Mouse (Mus musculus) R1 (cell line): ENCODE measurements around the gene Cx3cr1.

Source experiments
- DNase-seq: peaks from one replicate; pipeline ENCODE4 v3.0.0-alpha.2; 2018; ENCODE audit warnings: low read depth, low spot score

The Cx3cr1 gene

GRCm38 (mm10) chr9:120082691-120083090 is 13.0 kb upstream of the Cx3cr1 start:
- no peak for DNase-seq

DNA sequence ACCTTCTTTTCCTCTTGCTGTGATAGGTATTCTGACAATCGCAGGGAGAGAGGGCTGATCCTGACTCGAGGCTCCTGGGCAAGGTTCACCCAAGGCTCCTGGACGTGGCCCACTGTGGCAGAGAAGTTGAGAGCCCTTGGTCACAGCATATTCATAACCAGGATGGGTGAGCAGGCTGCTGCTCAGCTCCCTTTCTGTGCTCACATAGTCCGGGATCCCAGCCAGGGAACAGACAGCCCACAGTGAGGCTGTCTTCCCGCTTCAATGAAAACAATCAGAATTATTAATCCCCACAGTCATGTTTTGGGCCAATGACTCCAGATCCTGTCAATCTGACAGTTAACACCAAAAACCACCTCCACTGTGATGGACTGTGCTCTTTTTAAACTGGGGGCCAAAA is 12.3 kb upstream of the Cx3cr1 start:
- no peak for DNase-seq

DNA sequence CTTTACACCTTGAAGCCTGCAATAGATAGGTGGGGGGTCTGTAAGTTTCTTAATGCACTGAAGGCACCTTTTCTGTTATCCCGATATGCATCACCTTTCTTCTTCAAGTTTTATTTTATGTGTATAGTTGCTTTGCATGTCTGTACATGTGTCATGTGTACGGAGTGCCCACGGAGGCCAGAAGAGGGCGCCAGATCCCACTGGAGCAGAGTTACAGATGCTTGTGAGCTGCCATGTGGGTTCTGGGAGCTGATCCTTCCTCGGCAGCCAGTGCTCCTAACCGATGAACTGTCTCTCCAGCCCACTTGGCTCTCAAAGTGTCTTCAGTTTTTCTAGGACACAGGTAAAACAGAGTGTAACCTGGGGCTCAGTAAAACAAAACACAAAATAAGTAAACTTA is 11.6 kb upstream of the Cx3cr1 start:
- DNase-seq, result peak; percentile 82

DNA sequence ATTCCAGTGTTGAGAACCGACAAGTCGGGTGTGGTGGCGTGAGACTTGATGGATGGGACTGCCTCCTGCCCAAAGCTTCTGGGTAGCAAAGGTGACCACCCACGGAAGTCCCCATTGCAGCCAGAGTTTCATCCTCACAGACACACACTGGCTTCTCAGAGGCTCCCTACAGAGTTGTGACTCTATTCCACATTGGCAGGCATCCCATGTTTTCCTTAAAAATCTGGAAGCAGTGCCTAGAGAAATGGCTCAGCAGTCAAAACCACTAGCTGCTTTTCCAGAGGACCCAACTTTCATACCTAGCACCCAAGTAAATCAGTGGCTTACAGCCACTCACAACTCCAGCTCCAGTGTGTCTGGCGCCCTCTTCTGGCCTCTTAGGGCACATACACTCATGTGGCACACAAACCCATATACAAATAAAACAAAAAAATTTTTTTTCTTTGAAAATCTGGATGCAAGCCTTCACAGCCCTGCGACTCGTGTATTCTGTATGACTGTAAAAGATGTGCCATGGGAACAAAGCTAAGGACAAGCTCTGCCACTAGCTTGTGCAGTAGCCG is 10.9 kb upstream of the Cx3cr1 start:
- peak; percentile 62 for DNase-seq

- no peak for DNase-seq
Measured at GRCm38 (mm10) chr9:120079901-120080300, 10.2 kb upstream of the Cx3cr1 start.

- no peak for DNase-seq
Measured at GRCm38 (mm10) chr9:120078241-120078640, 8.6 kb upstream of the Cx3cr1 start.

DNA sequence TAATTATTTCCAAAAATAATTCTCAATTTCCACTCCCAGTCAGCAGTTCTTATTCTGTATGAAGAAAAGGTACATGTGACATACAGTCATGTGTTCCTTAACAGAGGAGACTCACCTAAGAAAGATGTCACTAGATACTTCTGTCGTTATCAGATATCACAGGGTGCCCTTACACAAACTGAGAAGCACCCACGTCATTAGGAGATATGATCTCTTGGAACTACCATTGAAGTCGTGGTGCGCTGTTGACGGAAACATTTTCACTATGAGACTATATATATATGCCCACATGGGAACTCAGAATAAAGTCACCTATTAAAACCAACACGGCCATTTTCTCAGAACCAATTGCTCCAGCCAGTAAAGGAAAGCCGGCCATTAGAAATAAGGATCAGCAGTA is 4.8 kb upstream of the Cx3cr1 start:
- no peak for DNase-seq

DNA sequence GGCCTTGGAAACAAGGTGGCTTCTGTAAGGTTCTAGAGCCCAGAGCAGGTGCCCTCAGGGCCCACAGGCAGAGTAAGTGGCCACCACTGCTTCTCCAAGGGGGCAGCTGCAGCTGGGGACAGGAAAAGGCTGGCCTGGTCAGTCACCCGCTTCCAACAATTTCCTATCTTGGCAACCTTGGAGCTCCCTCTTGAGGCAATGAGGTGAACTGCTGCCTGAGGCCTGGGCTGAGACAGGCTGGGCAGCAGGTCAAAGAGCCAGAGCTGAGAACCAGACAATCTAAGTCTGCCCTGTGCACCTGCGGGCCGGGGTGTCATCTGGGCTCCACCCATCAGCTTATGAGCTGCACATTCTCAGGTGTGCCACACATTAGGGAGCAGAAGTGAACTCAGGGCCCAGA is 3.5 kb upstream of the Cx3cr1 start:
- DNase-seq, result peak; percentile 62

DNA sequence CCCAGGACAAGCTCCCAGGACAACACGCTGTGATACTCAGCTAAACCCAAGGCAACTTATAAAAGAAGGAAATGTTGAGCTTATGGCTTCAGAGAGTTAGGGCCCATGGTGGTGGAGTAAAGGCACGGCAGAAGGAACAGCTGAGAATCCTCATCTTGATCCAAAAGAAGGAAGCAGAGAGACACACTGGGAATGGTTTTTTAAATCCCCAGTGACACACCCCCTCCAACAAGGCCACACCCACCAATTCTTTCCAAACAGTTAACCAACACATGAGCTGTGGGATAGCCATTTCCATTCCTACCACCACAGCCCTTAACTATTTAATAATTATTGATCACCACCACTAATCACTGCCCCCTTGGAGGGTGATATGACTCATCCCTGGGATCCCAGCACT is 1.6 kb upstream of the Cx3cr1 start:
- DNase-seq, result no peak

- DNase-seq, result no peak
Measured at GRCm38 (mm10) chr9:120068047-120068446, 1.6 kb downstream of the Cx3cr1 start.

GRCm38 (mm10) chr9:120067609-120068008 is 2.1 kb downstream of the Cx3cr1 start:
- DNase-seq, result no peak

- DNase-seq, result no peak
Measured at GRCm38 (mm10) chr9:120064317-120064716, 5.4 kb downstream of the Cx3cr1 start.

GRCm38 (mm10) chr9:120058730-120059129 is 10.9 kb downstream of the Cx3cr1 start:
- no peak for DNase-seq

DNA sequence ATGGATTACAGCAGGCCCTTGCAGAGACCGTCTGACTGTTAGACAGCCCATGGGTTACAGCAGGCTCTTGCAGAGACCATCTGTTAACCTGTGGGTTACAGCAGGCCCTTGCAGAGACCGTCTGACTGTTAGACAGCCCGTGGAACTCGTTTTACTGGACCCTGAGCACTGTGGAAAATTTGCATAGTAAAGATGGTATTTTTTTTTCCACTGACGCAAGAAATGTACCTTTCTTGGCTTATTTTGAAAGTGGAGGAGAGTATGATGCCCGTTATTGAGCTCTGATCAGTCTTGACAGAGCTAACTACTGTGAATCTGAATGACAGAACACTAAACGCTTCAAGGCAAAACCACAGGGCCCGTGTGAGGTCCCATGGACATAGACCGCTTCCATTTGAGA is 13.5 kb downstream of the Cx3cr1 start:
- DNase-seq, result no peak

- no peak for DNase-seq
Measured at GRCm38 (mm10) chr9:120054545-120055277, 15.0 kb downstream of the Cx3cr1 start.

DNA sequence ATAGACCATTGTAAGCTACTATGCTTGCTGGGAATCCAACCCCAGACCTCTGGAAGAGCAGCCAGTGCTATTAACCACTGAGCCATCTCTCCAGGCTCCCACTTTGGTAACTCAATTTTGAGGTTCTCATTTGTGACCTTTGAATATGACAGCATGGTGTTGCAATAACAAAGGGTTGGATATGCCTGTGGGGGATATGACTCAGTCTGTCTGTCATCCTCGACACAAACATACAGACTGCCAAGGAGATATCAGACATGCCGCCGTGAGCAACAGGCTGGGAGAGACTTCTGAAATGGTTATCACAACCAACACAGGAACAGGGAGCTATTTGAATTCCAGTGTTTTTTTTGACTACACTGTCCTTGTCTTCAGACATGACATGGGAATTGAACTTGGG is 20.3 kb downstream of the Cx3cr1 start:
- no peak for DNase-seq

- no peak for DNase-seq
Measured at GRCm38 (mm10) chr9:120048495-120048894, 21.2 kb downstream of the Cx3cr1 start.

GRCm38 (mm10) chr9:120043115-120043514 is 26.6 kb downstream of the Cx3cr1 start:
- no peak for DNase-seq

DNA sequence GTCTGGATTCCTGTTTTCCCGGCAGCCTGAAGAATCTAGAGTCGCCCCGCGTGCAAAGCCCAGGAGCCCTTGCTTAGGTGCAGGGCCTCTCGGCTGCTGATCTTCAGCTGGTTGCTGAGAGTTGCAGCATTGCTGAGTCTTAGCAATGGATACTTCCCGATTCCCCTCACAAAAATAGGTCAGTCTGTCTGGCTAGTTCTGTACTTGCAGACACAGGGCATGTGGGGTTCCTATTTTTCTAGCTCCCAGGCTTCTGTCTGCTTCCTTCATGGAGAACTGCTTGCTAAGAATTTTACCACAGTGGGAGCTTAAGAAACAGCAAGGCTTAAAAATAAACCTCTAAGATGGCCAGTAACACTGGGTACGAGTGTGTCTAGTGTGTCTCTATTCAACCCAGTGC is 32.3 kb downstream of the Cx3cr1 start:
- DNase-seq, result no peak

GRCm38 (mm10) chr9:120034375-120034774 is 35.3 kb downstream of the Cx3cr1 start:
- no peak for DNase-seq

DNA sequence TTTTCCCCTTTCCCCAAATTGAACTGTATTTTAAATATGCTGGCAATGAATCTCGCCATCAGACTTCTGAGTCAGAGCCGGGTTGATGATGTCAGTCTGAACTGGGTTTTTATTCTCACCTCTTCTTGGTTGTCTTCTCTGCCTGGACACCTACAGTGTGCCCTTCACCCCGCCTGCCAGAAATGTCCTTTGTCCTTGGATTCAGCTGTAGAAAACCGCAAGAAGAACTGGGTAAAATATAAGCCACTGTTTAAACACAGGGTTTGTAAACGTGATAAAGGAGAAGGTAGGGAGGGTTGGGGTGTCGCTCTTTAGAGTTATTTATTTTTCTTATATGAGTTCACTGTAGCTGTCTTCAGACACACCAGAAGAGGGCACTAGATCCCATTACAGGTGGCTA is 37.0 kb downstream of the Cx3cr1 start:
- DNase-seq, result no peak

GRCm38 (mm10) chr9:120030421-120030820 is 39.3 kb downstream of the Cx3cr1 start:
- no peak for DNase-seq

DNA sequence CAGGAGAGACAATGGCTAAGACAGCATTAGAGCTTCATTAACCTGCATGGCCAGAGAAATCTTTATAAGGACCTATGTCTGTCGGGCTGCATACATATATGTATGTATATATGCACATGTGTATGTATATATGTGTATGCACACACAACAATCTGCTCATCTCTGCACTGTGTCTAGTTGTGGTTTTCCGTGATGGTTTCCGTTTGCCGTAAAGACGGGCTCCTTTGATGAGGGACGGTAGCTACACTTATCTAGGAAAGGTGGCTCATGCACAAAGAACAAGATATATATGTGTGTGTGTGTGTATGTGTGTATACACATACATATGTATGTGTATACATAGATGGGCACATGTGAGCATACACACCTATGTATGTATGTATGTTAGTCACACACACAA is 39.8 kb downstream of the Cx3cr1 start:
- no peak for DNase-seq
